Mouse (Mus musculus) layer of hippocampus, adult 9-10 months (tissue): ENCODE results near the gene Rasgrp4.
A peak's percentile ranks its signal among the peaks of the same experiment; 100 is the strongest.
"Not testable (repeated sequence)": the region's sequence is repeated elsewhere in the genome, so short reads cannot be mapped to it uniquely, and the experiment has no call there.

Experiments
- DNase-seq: peaks from one replicate; pipeline ENCODE4 v3.0.0; 2022; ENCODE audit warnings: low spot score

The Rasgrp4 gene

GRCm38 (mm10) chr7:29178106-29178505 lies 43.5 kb downstream of the Rasgrp4 start:
- DNase-seq, result no peak

DNA sequence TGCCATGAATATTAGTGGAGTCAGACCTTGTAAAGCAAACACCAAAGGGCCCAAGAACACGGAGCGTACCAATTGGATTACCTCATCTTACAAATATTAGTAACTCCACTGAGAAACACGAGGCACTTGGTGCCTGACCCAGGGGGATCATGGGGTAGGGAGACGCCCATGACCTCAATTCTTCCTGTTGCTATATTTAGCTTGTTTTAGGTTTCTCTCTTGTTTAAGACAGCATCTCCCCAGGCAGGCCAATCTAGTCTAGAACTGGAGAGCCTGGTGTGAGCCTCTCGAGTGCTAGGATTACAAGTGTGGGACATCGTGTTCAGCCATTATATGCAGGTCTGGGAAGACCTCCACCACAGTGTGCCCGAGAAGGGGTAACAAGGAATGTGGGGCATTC lies 44.7 kb downstream of the Rasgrp4 start:
- no peak for DNase-seq

DNA sequence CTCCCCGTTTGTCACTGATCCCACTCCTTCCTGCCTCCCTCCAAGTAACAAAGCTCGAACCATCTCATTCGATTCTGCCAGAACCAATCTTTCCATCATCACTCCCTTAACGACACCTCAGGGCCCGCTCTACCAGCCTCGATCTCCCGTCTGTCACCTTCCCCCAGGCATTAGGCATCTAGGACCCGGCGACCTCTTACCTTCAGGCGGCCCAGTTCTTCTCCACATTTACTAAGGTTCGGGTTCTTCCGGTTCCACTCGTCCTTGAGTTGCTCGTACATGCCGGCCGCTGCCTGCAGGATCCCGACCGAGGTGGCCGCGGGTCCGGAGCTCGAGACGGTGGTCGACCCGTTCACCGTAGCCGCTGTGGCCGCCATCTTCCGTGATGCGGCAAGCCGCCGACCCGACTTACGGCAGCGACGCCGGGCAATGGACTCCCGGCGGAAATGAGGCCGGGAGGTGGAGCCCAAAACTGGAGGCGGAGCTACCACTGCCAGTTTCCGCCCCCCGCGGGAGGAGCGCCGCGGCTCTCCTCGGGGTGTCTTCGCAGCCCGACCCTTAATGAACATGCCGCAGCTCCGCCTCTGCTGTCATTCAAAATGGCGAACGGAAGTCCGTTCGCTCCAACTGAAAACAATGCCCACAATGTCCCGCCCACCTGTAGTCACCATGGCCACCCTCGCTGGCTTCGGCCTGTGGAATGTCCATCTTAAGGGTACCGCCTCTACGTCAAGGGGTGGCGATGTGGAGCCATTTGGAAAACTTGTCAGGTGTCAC lies 45.6 kb downstream of the Rasgrp4 start, which contains the start of gene Psmd8:
TSS of gene Psmd8 (minus strand) at position 625 of the 777 bp plus-strand sequence.
- DNase-seq, result peak; percentile 93

GRCm38 (mm10) chr7:29180854-29181236 lies 46.2 kb downstream of the Rasgrp4 start:
- no peak for DNase-seq

- not testable (repeated sequence) for DNase-seq
These were observed 46.7 kb downstream of the Rasgrp4 start for GRCm38 (mm10) chr7:29181323-29181722.

DNA sequence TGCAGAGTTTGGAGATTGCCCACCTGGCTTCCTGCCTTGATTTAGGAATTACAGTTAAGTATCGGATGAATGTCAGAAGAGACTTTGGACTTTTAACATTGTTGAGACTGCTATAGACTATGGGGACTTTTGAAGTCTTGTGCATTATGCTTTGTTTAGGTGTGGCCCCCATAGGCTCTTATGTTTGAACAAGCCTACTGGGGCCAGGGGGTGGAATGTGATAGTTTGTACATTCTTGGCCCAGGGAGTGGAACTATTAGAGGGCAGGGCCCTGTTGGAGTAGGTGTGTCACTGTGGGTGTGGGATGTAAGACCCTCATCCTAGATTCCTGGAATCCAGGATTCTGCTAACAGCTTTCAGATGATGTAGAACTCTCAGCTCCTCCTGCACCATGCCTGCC lies 59.6 kb downstream of the Rasgrp4 start:
- not testable (repeated sequence) for DNase-seq

- DNase-seq, result no peak
These were observed 67.9 kb downstream of the Rasgrp4 start for GRCm38 (mm10) chr7:29202577-29202976.
